Mouse (Mus musculus) T-helper 2 cell (primary cell): Measurements from ENCODE around the gene Prkcsh.

Experiments used
- in situ Hi-C: fragments of 300-600 bp; cut with MboI, MseI; formaldehyde crosslinking; loops from one replicate; pipeline ENCODE4 v1.15.1; 2025; ENCODE audit warnings: high pct_unique_total_duplicates

Prkcsh gene

GRCm38 (mm10) chr9:22002194-22003162, at the start of gene Prkcsh, which contains the start of gene Ccdc151:
Gene Prkcsh, plus strand, starts transcription at chr9:22002806.
Gene Ccdc151, minus strand, starts transcription at chr9:22002634.
- in situ Hi-C loops = no loop called here

- in situ Hi-C loops = no loop called here
Measured at GRCm38 (mm10) chr9:21953600-21953999, 49.0 kb upstream of the Prkcsh start.

GRCm38 (mm10) chr9:21954635-21955034, 48.0 kb upstream of the Prkcsh start:
- in situ Hi-C loops = no loop called here

- in situ Hi-C loops = no loop called here
Measured at GRCm38 (mm10) chr9:21955225-21955569, 47.4 kb upstream of the Prkcsh start.

- in situ Hi-C loops = no loop called here
Measured at GRCm38 (mm10) chr9:21955570-21956281, 46.9 kb upstream of the Prkcsh start, which contains the start of gene Swsap1. Gene Swsap1, plus strand, starts transcription at chr9:21955755.

- in situ Hi-C loops = no loop called here
Measured at GRCm38 (mm10) chr9:21958372-21958771, 44.2 kb upstream of the Prkcsh start.

- in situ Hi-C loops = no loop called here
Measured at GRCm38 (mm10) chr9:21959244-21959643, 43.4 kb upstream of the Prkcsh start.

GRCm38 (mm10) chr9:21960135-21960534, 42.5 kb upstream of the Prkcsh start:
- in situ Hi-C loops = no loop called here

GRCm38 (mm10) chr9:21960558-21961208, 41.9 kb upstream of the Prkcsh start:
- in situ Hi-C loops = no loop called here

GRCm38 (mm10) chr9:21961366-21961980, 41.1 kb upstream of the Prkcsh start:
- in situ Hi-C loops = no loop called here

GRCm38 (mm10) chr9:21962010-21962409, 40.6 kb upstream of the Prkcsh start:
- in situ Hi-C loops = no loop called here

GRCm38 (mm10) chr9:21962416-21963059, 40.1 kb upstream of the Prkcsh start:
- in situ Hi-C loops = no loop called here

GRCm38 (mm10) chr9:21963417-21963816, 39.2 kb upstream of the Prkcsh start, which contains the start of gene Epor:
Gene Epor, minus strand, starts transcription at chr9:21963506.
- in situ Hi-C loops = no loop called here

GRCm38 (mm10) chr9:21968883-21969282, 33.7 kb upstream of the Prkcsh start:
- in situ Hi-C loops = no loop called here

GRCm38 (mm10) chr9:21969304-21969703, 33.3 kb upstream of the Prkcsh start:
- in situ Hi-C loops = no loop called here

GRCm38 (mm10) chr9:21976626-21977175, 25.9 kb upstream of the Prkcsh start:
- in situ Hi-C loops = no loop called here

GRCm38 (mm10) chr9:21977331-21977730, 25.3 kb upstream of the Prkcsh start:
- in situ Hi-C loops = no loop called here

GRCm38 (mm10) chr9:21977972-21978371, 24.6 kb upstream of the Prkcsh start:
- in situ Hi-C loops = no loop called here

GRCm38 (mm10) chr9:21978398-21979128, 24.0 kb upstream of the Prkcsh start:
- in situ Hi-C loops = no loop called here

- in situ Hi-C loops = no loop called here
Measured at GRCm38 (mm10) chr9:21983911-21984310, 18.7 kb upstream of the Prkcsh start.
